Mouse (Mus musculus) testis, adult 2 months (tissue): ENCODE results near the gene Cldn7.

Experiments used
- CTCF ChIP-seq: fragments of 200-500 bp; IDR thresholded peaks from 2 replicates; pipeline ENCODE4 v1.5.1; 2012; ENCODE audit warnings: low read depth, mild to moderate bottlenecking, inconsistent platforms, low read length, moderate library complexity; ENCODE audit not compliant: control insufficient read depth, insufficient read depth, insufficient replicate concordance
- POLR2A ChIP-seq: fragments of 200-500 bp; IDR thresholded peaks from 2 replicates; pipeline ENCODE4 v1.6.1; 2012; ENCODE audit warnings: low read depth, mild to moderate bottlenecking, inconsistent platforms, low read length, moderate library complexity; ENCODE audit not compliant: control insufficient read depth

- TF ChIP-seq CTCF (no peak), POLR2A (no peak)
Measured at GRCm38 (mm10) chr11:70010033-70010432, 45.5 kb downstream of the Cldn7 start.
